Mouse (Mus musculus): ENCODE data around the gene Phxr2. TPM values are rescaled to one million over a fixed set of nuclear protein-coding genes. Genes with fewer than 3 reads are reported as not detected.

The Phxr2 gene
- polyA plus RNA-seq, 1 experiment, result not detected

- H3K27ac ChIP-seq (ENCODE audit: insufficient read depth, low read depth, low read length), result no peak overlapping the region
- H3K4me1 ChIP-seq (ENCODE audit: control insufficient read depth, insufficient read depth, insufficient read length, low read length), result no peaks in the 10 kb centered on the region
- TF ChIP-seq POLR2A (IDR thresholded peaks at IDR 0.05; ENCODE audit: low read depth, low read length), result no peak
- no peak for TF ChIP-seq CTCF (IDR thresholded peaks at IDR 0.05; ENCODE audit: extremely low read depth, insufficient read length, insufficient replicate concordance, low read depth, low read length)
- H3K4me3 ChIP-seq (ENCODE audit: low read depth, low read length), result no peak overlapping the region
- no peaks in the 10 kb centered on the region for H3K27me3 ChIP-seq (ENCODE audit: control insufficient read depth, insufficient read depth, low read length)
- 80% methylated on average over 2 of the region's 2 CpGs for WGBS
- H3K36me3 ChIP-seq (ENCODE audit: control insufficient read depth, insufficient read depth, low read length), result no peaks in the 10 kb centered on the region
Measured at GRCm38 (mm10) chr10:99095114-99095513, 31.0 kb downstream of the Phxr2 start.

GRCm38 (mm10) chr10:99093364-99093763 is 32.8 kb downstream of the Phxr2 start:
- TF ChIP-seq POLR2A (IDR thresholded peaks at IDR 0.05; ENCODE audit: low read depth, low read length) (no peak), CTCF (IDR thresholded peaks at IDR 0.05; ENCODE audit: extremely low read depth, insufficient read length, insufficient replicate concordance, low read depth, low read length) (no peak)
- no peak overlapping the region for H3K27ac ChIP-seq (ENCODE audit: insufficient read depth, low read depth, low read length)
- H3K4me1 ChIP-seq (ENCODE audit: control insufficient read depth, insufficient read depth, insufficient read length, low read length), result no peaks in the 10 kb centered on the region
- H3K27me3 ChIP-seq (ENCODE audit: control insufficient read depth, insufficient read depth, low read length), result no peaks in the 10 kb centered on the region
- no peaks in the 10 kb centered on the region for H3K36me3 ChIP-seq (ENCODE audit: control insufficient read depth, insufficient read depth, low read length)
- H3K4me3 ChIP-seq (ENCODE audit: low read depth, low read length), result no peak overlapping the region
- 71% methylated on average over 2 of the region's 2 CpGs for WGBS

- no peak for TF ChIP-seq POLR2A (IDR thresholded peaks at IDR 0.05; ENCODE audit: low read depth, low read length)
- TF ChIP-seq CTCF (IDR thresholded peaks at IDR 0.05; ENCODE audit: extremely low read depth, insufficient read length, insufficient replicate concordance, low read depth, low read length), result no peak
- no peaks in the 10 kb centered on the region for H3K36me3 ChIP-seq (ENCODE audit: control insufficient read depth, insufficient read depth, low read length)
- H3K27ac ChIP-seq (ENCODE audit: insufficient read depth, low read depth, low read length), result no peak overlapping the region
- no peaks in the 10 kb centered on the region for H3K4me1 ChIP-seq (ENCODE audit: control insufficient read depth, insufficient read depth, insufficient read length, low read length)
- no peaks in the 10 kb centered on the region for H3K27me3 ChIP-seq (ENCODE audit: control insufficient read depth, insufficient read depth, low read length)
- no peak overlapping the region for H3K4me3 ChIP-seq (ENCODE audit: low read depth, low read length)
- 71% methylated on average over 6 of the region's 6 CpGs for WGBS
Measured at GRCm38 (mm10) chr10:99089906-99090305, 36.2 kb downstream of the Phxr2 start.

GRCm38 (mm10) chr10:99086029-99086428 is 40.1 kb downstream of the Phxr2 start:
- no peak overlapping the region for H3K27ac ChIP-seq (ENCODE audit: insufficient read depth, low read depth, low read length)
- no peak overlapping the region for H3K4me3 ChIP-seq (ENCODE audit: low read depth, low read length)
- no peaks in the 10 kb centered on the region for H3K4me1 ChIP-seq (ENCODE audit: control insufficient read depth, insufficient read depth, insufficient read length, low read length)
- TF ChIP-seq POLR2A (IDR thresholded peaks at IDR 0.05; ENCODE audit: low read depth, low read length), result no peak
- no peak for TF ChIP-seq CTCF (IDR thresholded peaks at IDR 0.05; ENCODE audit: extremely low read depth, insufficient read length, insufficient replicate concordance, low read depth, low read length)
- no peaks in the 10 kb centered on the region for H3K36me3 ChIP-seq (ENCODE audit: control insufficient read depth, insufficient read depth, low read length)
- H3K27me3 ChIP-seq (ENCODE audit: control insufficient read depth, insufficient read depth, low read length), result no peaks in the 10 kb centered on the region
- 52% methylated on average over 6 of the region's 6 CpGs for WGBS

- Histone ChIP-seq H3K27me3 (ENCODE audit: control insufficient read depth, insufficient read depth, low read length) (no peaks in the 10 kb centered on the region), H3K4me1 (ENCODE audit: control insufficient read depth, insufficient read depth, insufficient read length, low read length) (no peaks in the 10 kb centered on the region), H3K27ac (ENCODE audit: insufficient read depth, low read depth, low read length) (no peak overlapping the region), H3K4me3 (ENCODE audit: low read depth, low read length) (no peak overlapping the region), H3K36me3 (ENCODE audit: control insufficient read depth, insufficient read depth, low read length) (no peaks in the 10 kb centered on the region)
- TF ChIP-seq CTCF (IDR thresholded peaks at IDR 0.05; ENCODE audit: extremely low read depth, insufficient read length, insufficient replicate concordance, low read depth, low read length) (no peak), POLR2A (IDR thresholded peaks at IDR 0.05; ENCODE audit: low read depth, low read length) (no peak)
- 62% methylated on average over 6 of the region's 6 CpGs for whole genome bisulfite sequencing
Measured at GRCm38 (mm10) chr10:99085240-99085587, 40.9 kb downstream of the Phxr2 start.

- H3K4me3 ChIP-seq (ENCODE audit: low read depth, low read length), result no peak overlapping the region
- no peaks in the 10 kb centered on the region for H3K36me3 ChIP-seq (ENCODE audit: control insufficient read depth, insufficient read depth, low read length)
- no peak overlapping the region for H3K27ac ChIP-seq (ENCODE audit: insufficient read depth, low read depth, low read length)
- H3K4me1 ChIP-seq (ENCODE audit: control insufficient read depth, insufficient read depth, insufficient read length, low read length), result no peaks in the 10 kb centered on the region
- H3K27me3 ChIP-seq (ENCODE audit: control insufficient read depth, insufficient read depth, low read length), result no peaks in the 10 kb centered on the region
- TF ChIP-seq POLR2A (IDR thresholded peaks at IDR 0.05; ENCODE audit: low read depth, low read length) (no peak), CTCF (IDR thresholded peaks at IDR 0.05; ENCODE audit: extremely low read depth, insufficient read length, insufficient replicate concordance, low read depth, low read length) (peak; percentile 98)
- 47% methylated on average over 23 of the region's 23 CpGs for WGBS
Measured at GRCm38 (mm10) chr10:99084397-99085239, 41.5 kb downstream of the Phxr2 start.

- H3K27me3 ChIP-seq (ENCODE audit: control insufficient read depth, insufficient read depth, low read length), result no peaks in the 10 kb centered on the region
- TF ChIP-seq CTCF (IDR thresholded peaks at IDR 0.05; ENCODE audit: extremely low read depth, insufficient read length, insufficient replicate concordance, low read depth, low read length) (no peak), POLR2A (IDR thresholded peaks at IDR 0.05; ENCODE audit: low read depth, low read length) (no peak)
- WGBS, result 92% methylated on average over 14 of the region's 14 CpGs
- H3K27ac ChIP-seq (ENCODE audit: insufficient read depth, low read depth, low read length), result no peak overlapping the region
- H3K4me1 ChIP-seq (ENCODE audit: control insufficient read depth, insufficient read depth, insufficient read length, low read length), result no peaks in the 10 kb centered on the region
- no peak overlapping the region for H3K4me3 ChIP-seq (ENCODE audit: low read depth, low read length)
- no peaks in the 10 kb centered on the region for H3K36me3 ChIP-seq (ENCODE audit: control insufficient read depth, insufficient read depth, low read length)
Measured at GRCm38 (mm10) chr10:99083431-99084003, 42.6 kb downstream of the Phxr2 start.
